Mouse (Mus musculus) CH12.LX (cell line): ENCODE data around the gene Akap7. TPM values are rescaled to one million over a fixed set of nuclear protein-coding genes. Genes with fewer than 3 reads are reported as not detected.

Source experiments
- DNase-seq: peaks from one replicate; pipeline ENCODE4 v3.0.0-alpha.2; 2013; ENCODE audit errors: extremely low read depth
- H3K27ac ChIP-seq: 2 replicates; pipeline ENCODE4 v1.5.1; 2012; ENCODE audit warnings: low read depth, mild to moderate bottlenecking, control low read depth, moderate library complexity; ENCODE audit not compliant: insufficient read depth
- H3K27me3 ChIP-seq: replicated peaks from 2 replicates; pipeline ENCODE3; 2012; ENCODE audit warnings: inconsistent platforms
- H3K36me3 ChIP-seq, 2 experiments: replicated peaks in 1 of 2; 2 replicates each; pipeline versions ENCODE3 to v1.6.1; 2012; ENCODE audit warnings: inconsistent platforms in 1 of 2, low read length in 1 of 2, mild to moderate bottlenecking in 1 of 2, mixed read lengths in 1 of 2, moderate library complexity in 1 of 2; ENCODE audit not compliant: control insufficient read depth in 1 of 2, insufficient read depth in 1 of 2
- H3K4me1 ChIP-seq, 2 experiments: 2 replicates each; pipeline ENCODE4 v1.6.1; 2012; ENCODE audit warnings: inconsistent platforms in 1 of 2, moderate library complexity in 1 of 2; ENCODE audit not compliant: insufficient read depth in 2 of 2, control insufficient read depth in 1 of 2
- H3K4me2 ChIP-seq: 2 replicates; pipeline ENCODE4 v1.6.1; 2012; ENCODE audit warnings: low read depth, mild to moderate bottlenecking, control low read depth; ENCODE audit not compliant: poor library complexity, insufficient read depth, severe bottlenecking
- H3K4me3 ChIP-seq, 3 experiments: fragments of 150-350 bp in 1 of 3; sonication (generic) in 1 of 3; replicated peaks in 1 of 3; 2 replicates each; pipeline versions ENCODE3 to v1.5.1; 2011 to 2012; ENCODE audit warnings: low read depth in 2 of 3, low read length in 2 of 3, mild to moderate bottlenecking in 2 of 3, moderate library complexity in 2 of 3, control low read depth in 1 of 3, improper control_type of control experiment in 1 of 3, inconsistent platforms in 1 of 3, mixed read lengths in 1 of 3; ENCODE audit not compliant: poor library complexity in 1 of 3
- H3K79me2 ChIP-seq: replicated peaks from 2 replicates; pipeline ENCODE4 v1.6.1; 2012; ENCODE audit warnings: mild to moderate bottlenecking, moderate library complexity; ENCODE audit not compliant: control insufficient read depth, poor library complexity, insufficient read depth, severe bottlenecking; ENCODE audit errors: extremely low read depth
- H3K9ac ChIP-seq: 2 replicates; pipeline ENCODE4 v1.6.1; 2012; ENCODE audit warnings: low read depth, mild to moderate bottlenecking, control low read depth, moderate library complexity; ENCODE audit not compliant: insufficient read depth
- H3K9me3 ChIP-seq: replicated peaks from 2 replicates; pipeline ENCODE3; 2012; ENCODE audit warnings: low read length, inconsistent platforms, mixed read lengths
- BHLHE40 ChIP-seq: IDR thresholded peaks from 2 replicates; pipeline ENCODE4 v1.6.1; 2011; ENCODE audit warnings: mild to moderate bottlenecking, low read depth, low read length, improper control_type of control experiment
- CHD1 ChIP-seq: IDR thresholded peaks from 2 replicates; pipeline ENCODE4 v1.6.1; 2012; ENCODE audit warnings: low read depth, low read length, improper control_type of control experiment, inconsistent platforms
- CTCF ChIP-seq, 2 experiments: IDR thresholded peaks in 1 of 2; conservative IDR thresholded peaks in 1 of 2; 2 replicates each; pipeline ENCODE4 v1.5.1; 2011 to 2012; ENCODE audit warnings: low read depth in 2 of 2, low read length in 2 of 2, improper control_type of control experiment in 1 of 2, inconsistent platforms in 1 of 2, mild to moderate bottlenecking in 1 of 2, moderate library complexity in 1 of 2
- E2F4 ChIP-seq: IDR thresholded peaks from 2 replicates; pipeline ENCODE4 v1.6.1; 2011; ENCODE audit warnings: low read depth, low read length, improper control_type of control experiment; ENCODE audit not compliant: insufficient replicate concordance
- EP300 ChIP-seq: IDR thresholded peaks from 2 replicates; pipeline ENCODE4 v1.6.1; 2011; ENCODE audit warnings: low read length, improper control_type of control experiment
- ETS1 ChIP-seq: conservative IDR thresholded peaks from 2 replicates; pipeline ENCODE4 v1.6.1; 2012; ENCODE audit warnings: low read depth, mild to moderate bottlenecking, inconsistent platforms, low read length, improper control_type of control experiment, moderate library complexity
- GABPA ChIP-seq: IDR thresholded peaks from 2 replicates; pipeline ENCODE4 v1.6.1; 2012; ENCODE audit warnings: low read depth, low read length, improper control_type of control experiment, inconsistent platforms; ENCODE audit not compliant: insufficient replicate concordance
- HCFC1 ChIP-seq: IDR thresholded peaks from 2 replicates; pipeline ENCODE4 v1.6.1; 2012; ENCODE audit warnings: low read depth, mild to moderate bottlenecking, inconsistent platforms, low read length, improper control_type of control experiment
- JUN ChIP-seq: IDR thresholded peaks from 2 replicates; pipeline ENCODE4 v1.6.1; 2011; ENCODE audit warnings: low read depth, mild to moderate bottlenecking, low read length, improper control_type of control experiment, moderate library complexity; ENCODE audit not compliant: insufficient read depth
- MAFK ChIP-seq: IDR thresholded peaks from 2 replicates; pipeline ENCODE4 v1.6.1; 2011; ENCODE audit warnings: low read length, improper control_type of control experiment; ENCODE audit not compliant: insufficient replicate concordance
- MAX ChIP-seq: IDR thresholded peaks from 2 replicates; pipeline ENCODE4 v1.6.1; 2011; ENCODE audit warnings: low read length, improper control_type of control experiment
- MEF2A ChIP-seq: IDR thresholded peaks from 2 replicates; pipeline ENCODE4 v1.6.1; 2014; ENCODE audit warnings: low read depth, mild to moderate bottlenecking, inconsistent platforms, low read length, improper control_type of control experiment, borderline replicate concordance
- MYC ChIP-seq: IDR thresholded peaks from 2 replicates; pipeline ENCODE4 v1.6.1; 2011; ENCODE audit warnings: low read depth, mild to moderate bottlenecking, improper control_type of control experiment, low read length
- NELFE ChIP-seq: IDR thresholded peaks from 2 replicates; pipeline ENCODE4 v1.6.1; 2011; ENCODE audit warnings: low read depth, low read length, improper control_type of control experiment
- NRF1 ChIP-seq: IDR thresholded peaks from 2 replicates; pipeline ENCODE4 v1.6.1; 2014; ENCODE audit warnings: low read depth, mild to moderate bottlenecking, inconsistent platforms, low read length, improper control_type of control experiment, moderate library complexity
- PAX5 ChIP-seq: IDR thresholded peaks from 2 replicates; pipeline ENCODE4 v1.6.1; 2012; ENCODE audit warnings: low read length, inconsistent platforms, mixed read lengths
- POLR2A ChIP-seq: IDR thresholded peaks from 2 replicates; pipeline ENCODE4 v1.6.1; 2011; ENCODE audit warnings: low read depth, mild to moderate bottlenecking, improper control_type of control experiment, low read length
- POLR2AphosphoS2 ChIP-seq: IDR thresholded peaks from 2 replicates; pipeline ENCODE4 v1.6.1; 2011; ENCODE audit warnings: low read depth, low read length, improper control_type of control experiment
- SIN3A ChIP-seq: IDR thresholded peaks from 2 replicates; pipeline ENCODE4 v1.6.1; 2012; ENCODE audit warnings: low read length, improper control_type of control experiment, inconsistent platforms
- TCF12 ChIP-seq: IDR thresholded peaks from 2 replicates; pipeline ENCODE4 v1.6.1; 2014; ENCODE audit warnings: low read depth, mild to moderate bottlenecking, inconsistent platforms, low read length, improper control_type of control experiment
- UBTF ChIP-seq: IDR thresholded peaks from 2 replicates; pipeline ENCODE4 v1.6.1; 2012; ENCODE audit warnings: low read depth, mild to moderate bottlenecking, inconsistent platforms, low read length, improper control_type of control experiment, moderate library complexity
- USF1 ChIP-seq: IDR thresholded peaks from 2 replicates; pipeline ENCODE4 v1.6.1; 2014; ENCODE audit warnings: low read depth, mild to moderate bottlenecking, inconsistent platforms, low read length, improper control_type of control experiment
- ZC3H11A ChIP-seq: IDR thresholded peaks from 2 replicates; pipeline ENCODE4 v1.6.1; 2012; ENCODE audit warnings: low read depth, mild to moderate bottlenecking, inconsistent platforms, low read length, improper control_type of control experiment
- ZKSCAN1 ChIP-seq: IDR thresholded peaks from 2 replicates; pipeline ENCODE4 v1.6.1; 2012; ENCODE audit warnings: low read depth, inconsistent platforms, low read length, improper control_type of control experiment, borderline replicate concordance
- ZMIZ1 ChIP-seq: IDR thresholded peaks from 2 replicates; pipeline ENCODE4 v1.6.1; 2012; ENCODE audit warnings: low read depth, mild to moderate bottlenecking, inconsistent platforms, low read length, improper control_type of control experiment
- ZNF384 ChIP-seq: IDR thresholded peaks from 2 replicates; pipeline ENCODE4 v1.6.1; 2012; ENCODE audit warnings: low read depth, low read length, improper control_type of control experiment, inconsistent platforms
- dilution Hi-C: fragments of 300-500 bp; cut with MboI; formaldehyde crosslinking; loops from 2 replicates; pipeline ENCODE4 v1.14.3; 2020; ENCODE audit warnings: low sequenced_read_pairs; ENCODE audit not compliant: extremely low pct_unique_long_range_greater_than_20kb, extremely low pct_ligation_motif_present
- in situ Hi-C: fragments of 300-500 bp; cut with MboI; formaldehyde crosslinking; loops from 3 replicates; pipeline ENCODE4 v1.14.3; 2019; ENCODE audit warnings: low sequenced_read_pairs, low pct_ligation_motif_present, low pct_unique_long_range_greater_than_20kb, mixed read lengths
- polyA plus RNA-seq: library from polyadenylated mRNA; unstranded; fragments of >175 nt; gene quantifications from 2 replicates; pipeline ENCODE4 v1.2.1, GENCODE M21; 2012; ENCODE audit warnings: low read depth; ENCODE audit not compliant: insufficient read length
- total RNA-seq, 2 experiments: library from RNA; depleted of rRNA; stranded (reverse); fragments of 300-350 nt in 1 of 2; fragments of >200 nt in 1 of 2; gene quantifications; 2 replicates each; pipeline ENCODE4 v1.2.3; 2012 to 2014

Akap7 gene
- total and polyA plus RNA-seq, 3 experiments: 6.2 to 12.1 (median 7.1) TPM

DNA sequence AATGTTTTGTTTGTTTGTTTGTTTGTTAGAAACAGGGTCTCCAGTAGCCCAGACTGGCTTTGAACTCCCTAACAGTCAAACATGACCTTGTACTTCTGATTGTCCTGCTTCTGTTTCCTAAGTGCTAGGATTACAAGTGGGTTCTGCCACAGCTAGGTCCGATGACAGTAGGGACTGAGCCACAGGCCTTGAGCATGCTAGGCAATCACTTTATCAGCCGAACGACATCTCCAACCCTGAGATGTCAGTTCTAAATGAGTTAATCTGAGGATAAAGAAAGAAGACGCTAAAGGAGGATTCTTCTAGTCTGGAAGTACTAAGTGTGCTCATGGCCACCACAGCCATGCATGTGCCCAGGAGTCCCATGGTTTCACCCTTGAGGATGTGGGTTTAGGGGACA is 3.1 kb upstream of the Akap7 start:
- DNase-seq: no peak
- dilution Hi-C loops (no loop called here), in situ Hi-C loops (no loop called here)
- no peaks in the 10 kb centered on the region for H3K9me3 ChIP-seq
- H3K9ac ChIP-seq: no peak overlapping the region
- no peak overlapping the region for H3K4me2 ChIP-seq
- no peaks in the 10 kb centered on the region for H3K27me3 ChIP-seq
- H3K36me3 ChIP-seq: no peaks in the 10 kb centered on the region
- H3K4me1 ChIP-seq: peaks cover 8 to 26% of the 10 kb centered on the region in 2 experiments
- no peak for TF ChIP-seq MAFK
- TF ChIP-seq PAX5: no peak
- no peak for TF ChIP-seq JUN
- no peak for TF ChIP-seq ZKSCAN1
- no peak for TF ChIP-seq TCF12
- TF ChIP-seq ZC3H11A: no peak
- no peak for TF ChIP-seq UBTF
- no peak for TF ChIP-seq MAX
- no peak for TF ChIP-seq USF1
- TF ChIP-seq MYC: no peak
- no peak for TF ChIP-seq POLR2AphosphoS2
- TF ChIP-seq NELFE: no peak
- TF ChIP-seq ZNF384: no peak
- no peak for TF ChIP-seq POLR2A
- H3K27ac ChIP-seq: no peak overlapping the region
- H3K79me2 ChIP-seq: no peaks in the 10 kb centered on the region
- no peak overlapping the region for H3K4me3 ChIP-seq

DNA sequence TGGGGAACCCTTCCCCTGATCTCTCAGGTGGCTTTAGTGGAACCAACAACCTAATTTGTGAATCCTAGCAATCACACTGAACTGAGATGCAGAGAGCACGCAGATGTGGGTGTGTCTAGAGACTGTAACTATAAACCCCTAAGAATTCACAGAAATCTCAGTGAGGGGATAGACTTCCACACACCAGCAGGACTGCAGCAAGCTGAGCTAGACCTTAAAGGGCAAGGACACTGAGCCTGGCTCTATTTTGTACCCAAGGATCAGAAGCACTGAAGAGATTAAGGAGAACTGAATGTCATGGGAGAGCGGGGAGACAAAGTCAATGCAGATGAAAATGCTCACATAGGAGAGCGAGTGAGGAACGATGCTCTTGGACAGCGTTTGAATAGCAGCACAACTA is 2.3 kb upstream of the Akap7 start:
- Histone ChIP-seq H3K9me3 (no peaks in the 10 kb centered on the region), H3K79me2 (no peaks in the 10 kb centered on the region), H3K4me1 (peaks cover 8 to 26% of the 10 kb centered on the region in 2 experiments), H3K36me3 (no peaks in the 10 kb centered on the region), H3K4me3 (no peak overlapping the region), H3K9ac (no peak overlapping the region), H3K27me3 (no peaks in the 10 kb centered on the region), H3K27ac (no peak overlapping the region), H3K4me2 (no peak overlapping the region)
- no peak for DNase-seq
- no peak for TF ChIP-seq CTCF (conservative IDR thresholded peaks at IDR 0.05 in 1 of 2, IDR thresholded peaks at IDR 0.05 in 1 of 2; ENCODE audit: low read depth in 2 of 2, low read length in 2 of 2)
- TF ChIP-seq ETS1: no peak
- no peak for TF ChIP-seq MAFK
- TF ChIP-seq EP300: no peak
- TF ChIP-seq PAX5: no peak
- TF ChIP-seq HCFC1: no peak
- TF ChIP-seq GABPA: no peak
- no peak for TF ChIP-seq TCF12
- no peak for TF ChIP-seq CHD1
- no peak for TF ChIP-seq SIN3A
- TF ChIP-seq NRF1: no peak
- no peak for TF ChIP-seq BHLHE40
- no peak for TF ChIP-seq E2F4
- TF ChIP-seq MEF2A: no peak
- TF ChIP-seq ZMIZ1: no peak
- in situ Hi-C loops (no loop called here), dilution Hi-C loops (no loop called here)
